7 mouse cellular contexts compared by ENCODE assay signal in the genomic region with DNA sequence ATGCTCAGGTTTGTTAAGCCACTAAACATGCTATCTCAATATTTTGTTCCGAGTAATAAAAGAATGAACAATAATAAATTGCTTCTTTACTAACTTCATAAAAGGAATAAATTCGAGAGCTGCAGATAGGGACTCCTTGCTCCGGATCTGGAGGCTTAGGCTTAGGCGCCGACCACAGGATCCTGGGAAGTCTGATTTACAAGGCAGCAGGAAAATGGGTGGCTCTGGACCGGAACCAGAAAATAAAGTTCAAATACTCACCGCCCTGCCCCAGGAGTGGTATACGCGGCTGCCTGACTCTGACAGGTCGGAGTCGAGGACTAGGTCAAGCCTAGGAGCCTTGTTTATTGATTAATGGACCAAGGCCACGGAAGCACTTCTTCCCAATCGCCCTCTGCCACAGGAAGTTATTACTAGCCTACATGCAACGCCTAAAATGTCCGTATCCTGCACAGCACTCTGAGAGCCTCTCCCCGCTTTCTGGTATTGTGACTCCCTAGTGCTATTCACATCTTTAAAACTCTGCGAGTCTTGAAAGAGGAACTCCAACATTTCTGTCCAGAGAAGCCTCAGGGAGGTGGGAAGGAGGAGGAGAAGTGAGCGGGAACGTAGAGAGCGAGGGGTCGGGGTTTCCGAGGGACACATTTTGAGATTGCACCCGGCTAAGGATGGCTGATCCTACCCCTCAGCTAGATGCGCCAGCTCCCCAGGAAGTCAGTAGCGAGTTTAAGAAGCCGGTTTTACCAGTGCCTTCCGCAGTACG. TPM values are rescaled to one million over a fixed set of nuclear protein-coding genes. Genes with fewer than 3 reads are reported as not detected.
DNase-seq lines count a peak whose midpoint lies in the region; ATAC-seq lines count a peak whose summit lies in the region.

A gene (plus strand): TSS at position 642 of the 763 bp plus-strand sequence.

- no peaks in the 10 kb centered on the region for H3K9me3 ChIP-seq in embryonic facial prominence, embryonic 11.5 days (replicated peaks; ENCODE audit: control insufficient read depth, low read length)
- no peaks in the 10 kb centered on the region for H3K9me3 ChIP-seq in limb, embryonic 10.5 days (replicated peaks)
- H3K9me3 ChIP-seq in midbrain, embryonic 13.5 days: no peaks in the 10 kb centered on the region

- peak within 1 kb of the TSS; percentile 68; the same call in 1 of the 2 replicates for H3K27ac ChIP-seq in embryonic facial prominence, embryonic 11.5 days (replicated peaks; ENCODE audit: low read depth, low read length)
- H3K27ac ChIP-seq in limb, embryonic 10.5 days: peak within 1 kb of the TSS; percentile 95
- peak within 1 kb of the TSS; percentile 84 for H3K27ac ChIP-seq in midbrain, embryonic 13.5 days

- ATAC-seq in embryonic facial prominence, embryonic 11.5 days (replicated peaks; ENCODE audit: insufficient number of reproducible peaks, low FRiP score, low TSS enrichment, low read depth): peak; percentile 83; the same call in 1 of the 2 replicates
- ATAC-seq in granulocyte monocyte progenitor cell, adult 5-6 weeks (replicated peaks; ENCODE audit: poor library complexity, severe bottlenecking): peak; percentile 92
- ATAC-seq in midbrain, embryonic 13.5 days: peak; percentile 86

- peak; percentile 85 for DNase-seq in adrenal gland, postnatal 14 days
- DNase-seq in embryonic facial prominence, embryonic 11.5 days (ENCODE audit: low spot score): peak; percentile 79
- DNase-seq in kidney, adult 11 months: peak; percentile 81
- peak; percentile 75 for DNase-seq in limb, embryonic 10.5 days (ENCODE audit: low spot score)
- DNase-seq in spleen, adult 12 weeks (ENCODE audit: low spot score): peak; percentile 75

- peak within 1 kb of the TSS; percentile 93 for H3K4me3 ChIP-seq in embryonic facial prominence, embryonic 11.5 days (ENCODE audit: low read depth, low read length)
- H3K4me3 ChIP-seq in limb, embryonic 10.5 days: peak within 1 kb of the TSS; percentile 92
- H3K4me3 ChIP-seq in midbrain, embryonic 13.5 days (replicated peaks): peak within 1 kb of the TSS; percentile 98

- H3K4me2 ChIP-seq in embryonic facial prominence, embryonic 11.5 days (ENCODE audit: low read depth, low read length): peak within 1 kb of the TSS; percentile 87
- peak within 1 kb of the TSS; percentile 99 for H3K4me2 ChIP-seq in midbrain, embryonic 13.5 days (replicated peaks)

- under 1% methylated on average over 28 of the region's 28 CpGs for WGBS in embryonic facial prominence, embryonic 11.5 days
- WGBS in limb, embryonic 10.5 days: under 1% methylated on average over 28 of the region's 28 CpGs
- under 1% methylated on average over 28 of the region's 28 CpGs for WGBS in midbrain, embryonic 13.5 days

- peak within 1 kb of the TSS; percentile 78 for H3K9ac ChIP-seq in embryonic facial prominence, embryonic 11.5 days (replicated peaks; ENCODE audit: low read length)
- peak within 1 kb of the TSS; percentile 92 for H3K9ac ChIP-seq in midbrain, embryonic 13.5 days (replicated peaks)

- H3K4me1 ChIP-seq in embryonic facial prominence, embryonic 11.5 days (ENCODE audit: control insufficient read depth, insufficient read depth, low read length): no peaks in the 10 kb centered on the region
- peaks cover 16% of the 10 kb centered on the region for H3K4me1 ChIP-seq in limb, embryonic 10.5 days
- H3K4me1 ChIP-seq in midbrain, embryonic 13.5 days (replicated peaks): peaks cover 34% of the 10 kb centered on the region

- H3K27me3 ChIP-seq in embryonic facial prominence, embryonic 11.5 days (ENCODE audit: control insufficient read depth, insufficient read depth, low read length): no peaks in the 10 kb centered on the region
- H3K27me3 ChIP-seq in limb, embryonic 10.5 days (ENCODE audit: low read depth, poor library complexity, severe bottlenecking): no peaks in the 10 kb centered on the region
- H3K27me3 ChIP-seq in midbrain, embryonic 13.5 days: no peaks in the 10 kb centered on the region

- H3K36me3 ChIP-seq in embryonic facial prominence, embryonic 11.5 days (replicated peaks; ENCODE audit: control insufficient read depth, insufficient read depth, low read depth, low read length): peaks cover 2% of the 10 kb centered on the region
- H3K36me3 ChIP-seq in limb, embryonic 10.5 days: peaks cover 47% of the 10 kb centered on the region
- peaks cover 37% of the 10 kb centered on the region for H3K36me3 ChIP-seq in midbrain, embryonic 13.5 days

RNA-seq across cellular contexts. Expression of the gene that starts here (rescaled TPM):
- 30.1 and 30.4 TPM in 2 replicates for total RNA-seq in adrenal gland, postnatal 14 days (2021)
- polyA plus RNA-seq in embryonic facial prominence, embryonic 11.5 days (2014; fragmentation: Nextera tagmentation; extraction: Ambion mirVana): 26.2 and 29.5 TPM in 2 replicates
- 32.1 and 37.3 TPM in 2 replicates for total RNA-seq in granulocyte monocyte progenitor cell, adult 5-6 weeks (2014; fragmentation: Nextera tagmentation)
- total RNA-seq in granulocyte monocyte progenitor cell, adult 5-6 weeks (2017): 45.1 and 53.4 TPM in 2 replicates
- 34.0 and 34.4 TPM in 2 replicates for polyA plus RNA-seq in limb, embryonic 10.5 days (2016; fragmentation: Nextera tagmentation; extraction: Ambion mirVana)
- polyA plus RNA-seq in midbrain, embryonic 13.5 days (2015; fragmentation: Nextera tagmentation; extraction: Ambion mirVana): 32.6 and 34.8 TPM in 2 replicates

Comparison
In these comparisons a context has a peak if more than half of its experiments do, and no peak if none do; other contexts are left out.
1. Peak in every context shown above with its lines: DNase-seq, ATAC-seq, H3K4me3 ChIP-seq and H3K27ac ChIP-seq.